Mouse (Mus musculus): ENCODE measurements at regions not wholly inside any gene's neighbourhood (a gene's known extent, or its start where the extent isn't known, plus 50 kb on each side); places are given as distances from the start of the nearest gene placed in this dataset.

GRCm38 (mm10) chr1:19826455-19827366 is 618.0 kb downstream of the Tfap2b start:
- Histone ChIP-seq H3K27ac (ENCODE audit: low read depth, low read length) (no peak overlapping the region), H3K36me3 (ENCODE audit: control insufficient read depth, insufficient read depth, low read length) (no peaks in the 10 kb centered on the region), H3K9me3 (replicated peaks; ENCODE audit: control insufficient read depth, low read length) (no peaks in the 10 kb centered on the region), H3K27me3 (ENCODE audit: control insufficient read depth, insufficient read depth, low read length) (no peaks in the 10 kb centered on the region), H3K4me3 (ENCODE audit: low read depth, low read length) (no peak overlapping the region), H3K4me2 (no peak overlapping the region), H3K9ac (ENCODE audit: low read depth, low read length) (no peak overlapping the region), H3K4me1 (ENCODE audit: control insufficient read depth, insufficient read depth, low read length) (no peaks in the 10 kb centered on the region)
- no peak for ATAC-seq (replicated peaks; ENCODE audit: insufficient number of reproducible peaks, low FRiP score, low TSS enrichment)
- 75% methylated on average over 12 of the region's 12 CpGs for WGBS (ENCODE audit: insufficient replicate concordance)

DNA sequence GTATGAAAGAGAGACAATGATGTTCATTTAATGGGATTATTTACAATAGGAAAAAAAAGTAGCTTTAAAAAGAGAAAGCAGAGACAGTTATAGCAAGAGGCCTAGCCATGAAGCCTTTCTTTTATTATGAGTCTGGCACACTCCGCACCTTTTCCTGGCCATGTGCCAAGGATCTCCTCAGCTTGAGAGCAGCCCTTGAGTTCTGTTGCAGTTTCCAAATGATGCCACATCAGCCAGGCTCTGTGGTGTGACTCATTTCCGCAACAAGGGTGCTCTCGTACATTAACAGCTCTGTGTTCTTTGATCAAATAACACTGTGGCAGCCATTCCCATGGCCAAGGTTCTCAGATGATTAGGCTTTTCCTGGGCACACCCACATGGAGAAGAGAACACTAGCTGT is 641.2 kb downstream of the Tfap2b start:
- H3K9ac ChIP-seq (ENCODE audit: low read depth, low read length) = no peak overlapping the region
- H3K27me3 ChIP-seq (ENCODE audit: control insufficient read depth, insufficient read depth, low read length) = no peaks in the 10 kb centered on the region
- H3K4me3 ChIP-seq (ENCODE audit: low read depth, low read length) = no peak overlapping the region
- 65% methylated on average over 3 of the region's 3 CpGs for WGBS (ENCODE audit: insufficient replicate concordance)
- 0 out of 2 replicates have a peak, but pooled peaks have one; percentile 35 for ATAC-seq (replicated peaks; ENCODE audit: insufficient number of reproducible peaks, low FRiP score, low TSS enrichment)
- no peak overlapping the region for H3K27ac ChIP-seq (ENCODE audit: low read depth, low read length)
- no peaks in the 10 kb centered on the region for H3K36me3 ChIP-seq (ENCODE audit: control insufficient read depth, insufficient read depth, low read length)
- H3K4me2 ChIP-seq = no peak overlapping the region
- no peaks in the 10 kb centered on the region for H3K9me3 ChIP-seq (replicated peaks; ENCODE audit: control insufficient read depth, low read length)
- no peaks in the 10 kb centered on the region for H3K4me1 ChIP-seq (ENCODE audit: control insufficient read depth, insufficient read depth, low read length)

GRCm38 (mm10) chr1:19857250-19857649 is 648.5 kb downstream of the Tfap2b start:
- Histone ChIP-seq H3K36me3 (ENCODE audit: control insufficient read depth, insufficient read depth, low read length) (no peaks in the 10 kb centered on the region), H3K4me3 (ENCODE audit: low read depth, low read length) (no peak overlapping the region), H3K9ac (ENCODE audit: low read depth, low read length) (no peak overlapping the region), H3K4me1 (ENCODE audit: control insufficient read depth, insufficient read depth, low read length) (no peaks in the 10 kb centered on the region), H3K4me2 (no peak overlapping the region), H3K27me3 (ENCODE audit: control insufficient read depth, insufficient read depth, low read length) (no peaks in the 10 kb centered on the region), H3K9me3 (replicated peaks; ENCODE audit: control insufficient read depth, low read length) (no peaks in the 10 kb centered on the region), H3K27ac (ENCODE audit: low read depth, low read length) (no peak overlapping the region)
- no peak for ATAC-seq (replicated peaks; ENCODE audit: insufficient number of reproducible peaks, low FRiP score, low TSS enrichment)

GRCm38 (mm10) chr1:19868478-19868877 is 659.8 kb downstream of the Tfap2b start:
- 85% methylated on average over 12 of the region's 12 CpGs for WGBS (ENCODE audit: insufficient replicate concordance)

GRCm38 (mm10) chr1:19881193-19881592 is 672.5 kb downstream of the Tfap2b start:
- 75% methylated on average over 8 of the region's 8 CpGs for WGBS (ENCODE audit: insufficient replicate concordance)
- H3K9me3 ChIP-seq (replicated peaks; ENCODE audit: control insufficient read depth, low read length) = no peaks in the 10 kb centered on the region
- no peak overlapping the region for H3K27ac ChIP-seq (ENCODE audit: low read depth, low read length)
- no peak overlapping the region for H3K4me2 ChIP-seq
- no peak overlapping the region for H3K4me3 ChIP-seq (ENCODE audit: low read depth, low read length)
- H3K36me3 ChIP-seq (ENCODE audit: control insufficient read depth, insufficient read depth, low read length) = no peaks in the 10 kb centered on the region
- no peak overlapping the region for H3K9ac ChIP-seq (ENCODE audit: low read depth, low read length)
- no peaks in the 10 kb centered on the region for H3K27me3 ChIP-seq (ENCODE audit: control insufficient read depth, insufficient read depth, low read length)
- no peak for ATAC-seq (replicated peaks; ENCODE audit: insufficient number of reproducible peaks, low FRiP score, low TSS enrichment)
- H3K4me1 ChIP-seq (ENCODE audit: control insufficient read depth, insufficient read depth, low read length) = no peaks in the 10 kb centered on the region

More at GRCm38 (mm10) chr1:19868478-19868877, 659.8 kb downstream of the Tfap2b start:
- no peak overlapping the region for H3K27ac ChIP-seq (ENCODE audit: low read depth, low read length)
- no peaks in the 10 kb centered on the region for H3K27me3 ChIP-seq (ENCODE audit: control insufficient read depth, insufficient read depth, low read length)
- H3K9ac ChIP-seq (ENCODE audit: low read depth, low read length) = no peak overlapping the region
- H3K9me3 ChIP-seq (replicated peaks; ENCODE audit: control insufficient read depth, low read length) = no peaks in the 10 kb centered on the region
- no peak overlapping the region for H3K4me2 ChIP-seq
- no peaks in the 10 kb centered on the region for H3K36me3 ChIP-seq (ENCODE audit: control insufficient read depth, insufficient read depth, low read length)
- no peak for ATAC-seq (replicated peaks; ENCODE audit: insufficient number of reproducible peaks, low FRiP score, low TSS enrichment)
- H3K4me3 ChIP-seq (ENCODE audit: low read depth, low read length) = no peak overlapping the region
- H3K4me1 ChIP-seq (ENCODE audit: control insufficient read depth, insufficient read depth, low read length) = no peaks in the 10 kb centered on the region

DNA sequence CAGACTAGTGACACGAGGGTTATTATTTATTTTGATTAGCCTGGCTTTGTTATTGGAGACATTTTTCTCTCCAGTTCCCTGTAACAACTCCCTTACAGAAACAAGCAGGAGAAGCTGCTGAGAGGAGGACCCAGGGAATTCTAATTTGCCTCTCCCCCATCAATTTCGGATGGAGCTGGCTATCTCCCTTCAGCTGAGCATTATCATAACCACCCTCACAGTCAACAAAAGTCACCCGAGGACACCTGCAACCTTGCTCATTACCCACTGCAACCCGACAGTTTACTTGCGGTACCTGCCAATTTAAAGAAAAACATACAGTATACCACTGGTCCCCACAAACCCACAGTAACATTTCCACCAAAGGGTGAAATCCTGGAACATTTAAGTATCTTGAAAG is 690.7 kb downstream of the Tfap2b start:
- ATAC-seq (replicated peaks; ENCODE audit: insufficient number of reproducible peaks, low FRiP score, low TSS enrichment) = no peak
- Histone ChIP-seq H3K9me3 (replicated peaks; ENCODE audit: control insufficient read depth, low read length) (no peaks in the 10 kb centered on the region), H3K9ac (ENCODE audit: low read depth, low read length) (no peak overlapping the region), H3K4me2 (no peak overlapping the region), H3K4me3 (ENCODE audit: low read depth, low read length) (no peak overlapping the region), H3K27ac (ENCODE audit: low read depth, low read length) (no peak overlapping the region), H3K36me3 (ENCODE audit: control insufficient read depth, insufficient read depth, low read length) (no peaks in the 10 kb centered on the region), H3K4me1 (ENCODE audit: control insufficient read depth, insufficient read depth, low read length) (no peaks in the 10 kb centered on the region), H3K27me3 (ENCODE audit: control insufficient read depth, insufficient read depth, low read length) (no peaks in the 10 kb centered on the region)
- 48% methylated on average over 5 of the region's 5 CpGs for WGBS (ENCODE audit: insufficient replicate concordance)

GRCm38 (mm10) chr1:19899889-19900310 is 691.2 kb downstream of the Tfap2b start:
- no peaks in the 10 kb centered on the region for H3K4me1 ChIP-seq (ENCODE audit: control insufficient read depth, insufficient read depth, low read length)
- H3K4me2 ChIP-seq = no peak overlapping the region
- 51% methylated on average over 12 of the region's 12 CpGs for WGBS (ENCODE audit: insufficient replicate concordance)

GRCm38 (mm10) chr1:19900983-19901531 is 692.3 kb downstream of the Tfap2b start:
- Histone ChIP-seq H3K4me1 (ENCODE audit: control insufficient read depth, insufficient read depth, low read length) (no peaks in the 10 kb centered on the region), H3K9me3 (replicated peaks; ENCODE audit: control insufficient read depth, low read length) (no peaks in the 10 kb centered on the region), H3K36me3 (ENCODE audit: control insufficient read depth, insufficient read depth, low read length) (no peaks in the 10 kb centered on the region), H3K27ac (ENCODE audit: low read depth, low read length) (no peak overlapping the region), H3K27me3 (ENCODE audit: control insufficient read depth, insufficient read depth, low read length) (no peaks in the 10 kb centered on the region), H3K4me3 (ENCODE audit: low read depth, low read length) (no peak overlapping the region), H3K9ac (ENCODE audit: low read depth, low read length) (no peak overlapping the region), H3K4me2 (no peak overlapping the region)
- WGBS (ENCODE audit: insufficient replicate concordance) = 87% methylated on average over 2 of the region's 2 CpGs
- ATAC-seq (replicated peaks; ENCODE audit: insufficient number of reproducible peaks, low FRiP score, low TSS enrichment) = no peak

More at GRCm38 (mm10) chr1:19899889-19900310, 691.2 kb downstream of the Tfap2b start:
- H3K9me3 ChIP-seq (replicated peaks; ENCODE audit: control insufficient read depth, low read length) = no peaks in the 10 kb centered on the region
- no peak overlapping the region for H3K27ac ChIP-seq (ENCODE audit: low read depth, low read length)
- H3K36me3 ChIP-seq (ENCODE audit: control insufficient read depth, insufficient read depth, low read length) = no peaks in the 10 kb centered on the region
- H3K4me3 ChIP-seq (ENCODE audit: low read depth, low read length) = no peak overlapping the region
- no peak for ATAC-seq (replicated peaks; ENCODE audit: insufficient number of reproducible peaks, low FRiP score, low TSS enrichment)
- no peak overlapping the region for H3K9ac ChIP-seq (ENCODE audit: low read depth, low read length)
- H3K27me3 ChIP-seq (ENCODE audit: control insufficient read depth, insufficient read depth, low read length) = no peaks in the 10 kb centered on the region
